Mouse (Mus musculus) layer of hippocampus, adult 8-10 months (tissue): ENCODE measurements around the gene Slc7a5. TPM values are rescaled to one million over a fixed set of nuclear protein-coding genes. Genes with fewer than 3 reads are reported as not detected.

Experiments used
- DNase-seq, 2 experiments: peaks; one replicate each; pipeline ENCODE4 v3.0.0; 2022; ENCODE audit warnings: low spot score in 2 of 2
- total RNA-seq, 4 experiments: library from RNA; stranded (reverse); gene quantifications; 2 replicates each; pipeline ENCODE4 v1.2.4; 2022

Gene Slc7a5
- total RNA-seq, 4 experiments from 2014 or later, result 52.0 to 66.6 (median 61.8) TPM

- DNase-seq, result no peak
Measured at GRCm38 (mm10) chr8:121885001-121885400, 22.5 kb downstream of the Slc7a5 start.

- no peak for DNase-seq
Measured at GRCm38 (mm10) chr8:121884181-121884580, 23.3 kb downstream of the Slc7a5 start.

GRCm38 (mm10) chr8:121881921-121882320 lies 25.6 kb downstream of the Slc7a5 start:
- DNase-seq, result no peak

GRCm38 (mm10) chr8:121880818-121881217 lies 26.7 kb downstream of the Slc7a5 start:
- DNase-seq, result no peak

- DNase-seq, result no peak
Measured at GRCm38 (mm10) chr8:121879712-121880111, 27.8 kb downstream of the Slc7a5 start.

- DNase-seq, result no peak
Measured at GRCm38 (mm10) chr8:121877828-121878480, 29.5 kb downstream of the Slc7a5 start.

GRCm38 (mm10) chr8:121877212-121877611 lies 30.3 kb downstream of the Slc7a5 start:
- no peak for DNase-seq

- no peak for DNase-seq
Measured at GRCm38 (mm10) chr8:121875517-121875916, 32.0 kb downstream of the Slc7a5 start.

GRCm38 (mm10) chr8:121875045-121875444 lies 32.4 kb downstream of the Slc7a5 start:
- DNase-seq, result no peak

GRCm38 (mm10) chr8:121874031-121874430 lies 33.5 kb downstream of the Slc7a5 start:
- no peak for DNase-seq

- DNase-seq, result no peak
Measured at GRCm38 (mm10) chr8:121871833-121872440, 35.6 kb downstream of the Slc7a5 start.

- no peak for DNase-seq
Measured at GRCm38 (mm10) chr8:121870190-121870589, 37.3 kb downstream of the Slc7a5 start.

- no peak for DNase-seq
Measured at GRCm38 (mm10) chr8:121868896-121869295, 38.6 kb downstream of the Slc7a5 start.

GRCm38 (mm10) chr8:121868196-121868595 lies 39.3 kb downstream of the Slc7a5 start:
- DNase-seq, result no peak

GRCm38 (mm10) chr8:121865356-121865755 lies 42.1 kb downstream of the Slc7a5 start:
- DNase-seq, result no peak

- no peak for DNase-seq
Measured at GRCm38 (mm10) chr8:121861806-121862548, 45.5 kb downstream of the Slc7a5 start.

- DNase-seq, result no peak
Measured at GRCm38 (mm10) chr8:121861276-121861675, 46.2 kb downstream of the Slc7a5 start.

GRCm38 (mm10) chr8:121857747-121858146 lies 49.7 kb downstream of the Slc7a5 start:
- DNase-seq, result no peak

- no peak for DNase-seq
Measured at GRCm38 (mm10) chr8:121857331-121857730, 50.2 kb downstream of the Slc7a5 start.

- DNase-seq, result no peak
Measured at GRCm38 (mm10) chr8:121856071-121856746, 51.3 kb downstream of the Slc7a5 start.

- DNase-seq, result no peak
Measured at GRCm38 (mm10) chr8:121853586-121853985, 53.9 kb downstream of the Slc7a5 start.

GRCm38 (mm10) chr8:121852464-121852863 lies 55.0 kb downstream of the Slc7a5 start:
- no peak for DNase-seq
